Mouse (Mus musculus) 416B (cell line): ENCODE measurements around the gene Fbxw26.
"Not testable (repeated sequence)": the region's sequence is repeated elsewhere in the genome, so short reads cannot be mapped to it uniquely, and the experiment has no call there.

Experiments used
- DNase-seq: peaks from one replicate; pipeline ENCODE4 v3.0.0; 2011; ENCODE audit warnings: low read depth

Gene Fbxw26

GRCm38 (mm10) chr9:109745989-109746388 lies at the start of gene Fbxw26:
Gene Fbxw26, minus strand, starts transcription at chr9:109746089.
- not testable (repeated sequence) for DNase-seq

GRCm38 (mm10) chr9:109795221-109795620 lies 49.3 kb upstream of the Fbxw26 start:
- DNase-seq = no peak

GRCm38 (mm10) chr9:109790570-109790969 lies 44.7 kb upstream of the Fbxw26 start, which contains the start of gene Fbxw27:
Gene Fbxw27, minus strand, starts transcription at chr9:109790670.
- DNase-seq = not testable (repeated sequence)

- DNase-seq = not testable (repeated sequence)
These were observed 21.0 kb upstream of the Fbxw26 start for GRCm38 (mm10) chr9:109766841-109767240.

- not testable (repeated sequence) for DNase-seq
These were observed 43.3 kb downstream of the Fbxw26 start, which contains the start of gene Fbxw18 for GRCm38 (mm10) chr9:109702600-109702999. Gene Fbxw18, minus strand, starts transcription at chr9:109702700.

GRCm38 (mm10) chr9:109685299-109685698 lies 60.6 kb downstream of the Fbxw26 start:
- peak; percentile 36 for DNase-seq
